Mouse (Mus musculus): Measurements from ENCODE around the gene Gm10718. TPM values are rescaled to one million over a fixed set of nuclear protein-coding genes. Genes with fewer than 3 reads are reported as not detected.
A peak's percentile ranks its signal among the peaks of the same experiment; 100 is the strongest.
"Not testable (repeated sequence)": the region's sequence is repeated elsewhere in the genome, so short reads cannot be mapped to it uniquely, and the experiment has no call there.

Gm10718 gene
- 1.3 and 1.4 TPM in 2 replicates for polyA plus RNA-seq (2014; fragmentation: Nextera tagmentation; extraction: Ambion mirVana)

DNA sequence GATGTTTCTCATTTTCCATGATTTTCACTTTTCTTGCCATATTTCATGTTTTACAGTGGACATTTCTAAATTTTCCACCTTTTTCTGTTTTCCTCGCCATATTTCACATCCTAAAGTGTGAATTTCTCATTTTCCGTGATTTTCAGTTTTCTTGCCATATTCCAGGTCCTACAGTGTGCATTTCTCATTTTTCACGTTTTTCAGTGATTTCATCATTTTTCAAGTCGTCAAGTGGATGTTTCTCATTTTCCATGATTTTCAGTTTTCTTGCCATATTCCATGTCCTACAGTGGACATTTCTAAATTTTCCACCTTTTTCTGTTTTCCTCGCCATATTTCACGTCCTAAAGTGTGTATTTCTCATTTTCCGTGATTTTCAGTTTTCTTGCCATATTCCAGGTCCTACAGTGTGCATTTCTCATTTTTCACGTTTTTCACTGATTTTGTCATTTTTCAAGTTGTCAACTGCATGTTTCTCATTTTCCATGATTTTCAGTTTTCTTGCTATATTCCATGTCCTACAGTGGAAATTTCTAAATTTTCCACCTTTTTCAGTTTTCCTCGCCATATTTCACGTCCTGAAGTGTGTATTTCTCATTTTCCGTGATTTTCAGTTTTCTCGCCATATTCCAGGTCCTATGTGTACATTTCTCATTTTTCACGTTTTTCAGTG lies at the start of gene Gm10718:
Gm10718 (plus strand) TSS at position 236 of the 673 bp plus-strand sequence.
- DNase-seq (ENCODE audit: low spot score); H3K9me3 ChIP-seq (ENCODE audit: control insufficient read depth, low read length); H3K36me3 ChIP-seq (ENCODE audit: control insufficient read depth, insufficient read depth, low read length); H3K4me3 ChIP-seq (ENCODE audit: low read depth, low read length); H3K27ac ChIP-seq (ENCODE audit: low read depth, low read length); ATAC-seq (ENCODE audit: insufficient read depth, low FRiP score, low TSS enrichment); H3K4me1 ChIP-seq (ENCODE audit: control insufficient read depth, insufficient read depth, low read length); H3K27me3 ChIP-seq (ENCODE audit: control insufficient read depth, insufficient read depth, low read length); H3K4me2 ChIP-seq (ENCODE audit: low read depth); H3K9ac ChIP-seq (ENCODE audit: low read length): not testable (repeated sequence)
- WGBS: 76% methylated on average over 9 of the region's 13 CpGs

DNA sequence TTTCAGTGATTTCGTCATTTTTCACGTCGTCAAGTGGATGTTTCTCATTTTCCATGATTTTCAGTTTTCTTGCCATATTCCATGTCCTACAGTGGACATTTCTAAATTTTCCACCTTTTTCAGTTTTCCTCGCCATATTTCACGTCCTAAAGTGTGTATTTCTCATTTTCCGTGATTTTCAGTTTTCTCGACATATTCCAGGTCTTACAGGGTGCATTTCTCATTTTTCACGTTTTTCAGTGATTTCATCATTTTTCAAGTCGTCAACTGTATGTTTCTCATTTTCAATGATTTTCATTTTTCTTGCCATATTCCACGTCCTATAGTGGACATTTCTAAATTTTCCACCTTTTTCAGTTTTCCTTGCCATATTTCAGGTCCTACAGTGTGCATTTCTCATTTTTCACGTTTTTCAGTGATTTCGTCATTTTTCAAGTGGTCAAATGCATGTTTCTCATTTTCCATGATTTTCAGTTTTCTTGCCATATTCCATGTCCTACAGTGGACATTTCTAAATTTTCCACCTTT lies 22.8 kb upstream of the Gm10718 start, which contains the start of gene Gm10722:
Gm10722 (plus strand) TSS at position 478 of the 528 bp plus-strand sequence.
- 69% methylated on average over 12 of the region's 12 CpGs for WGBS

DNA sequence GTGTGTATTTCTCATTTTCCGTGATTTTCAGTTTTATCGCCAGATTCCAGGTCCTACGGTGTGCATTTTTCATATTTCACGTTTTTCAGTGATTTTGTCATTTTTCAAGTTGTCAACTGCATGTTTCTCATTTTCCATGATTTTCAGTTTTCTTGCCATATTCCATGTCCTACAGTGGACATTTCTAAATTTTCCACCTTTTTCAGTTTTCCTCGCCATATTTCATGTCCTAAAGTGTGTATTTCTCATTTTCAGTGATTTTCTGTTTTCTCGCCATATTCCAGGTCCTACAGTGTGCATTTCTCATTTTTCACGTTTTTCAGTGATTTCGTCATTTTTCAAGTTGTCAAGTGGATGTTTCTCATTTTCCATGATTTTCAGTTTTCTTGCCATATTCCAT lies 22.3 kb upstream of the Gm10718 start:
- H3K36me3 ChIP-seq (ENCODE audit: control insufficient read depth, insufficient read depth, low read length); H3K4me2 ChIP-seq (ENCODE audit: low read depth); H3K4me3 ChIP-seq (ENCODE audit: low read depth, low read length); H3K9ac ChIP-seq (ENCODE audit: low read length); H3K27ac ChIP-seq (ENCODE audit: low read depth, low read length); H3K9me3 ChIP-seq (ENCODE audit: control insufficient read depth, low read length); H3K4me1 ChIP-seq (ENCODE audit: control insufficient read depth, insufficient read depth, low read length); DNase-seq (ENCODE audit: low spot score); H3K27me3 ChIP-seq (ENCODE audit: control insufficient read depth, insufficient read depth, low read length); ATAC-seq (ENCODE audit: insufficient read depth, low FRiP score, low TSS enrichment): not testable (repeated sequence)
- 66% methylated on average over 8 of the region's 8 CpGs for WGBS

More for the DNA sequence above, 22.8 kb upstream of the Gm10718 start, which contains the start of gene Gm10722:
- DNase-seq (ENCODE audit: low spot score); H3K9me3 ChIP-seq (ENCODE audit: control insufficient read depth, low read length); ATAC-seq (ENCODE audit: insufficient read depth, low FRiP score, low TSS enrichment); H3K9ac ChIP-seq (ENCODE audit: low read length); H3K27ac ChIP-seq (ENCODE audit: low read depth, low read length); H3K27me3 ChIP-seq (ENCODE audit: control insufficient read depth, insufficient read depth, low read length); H3K36me3 ChIP-seq (ENCODE audit: control insufficient read depth, insufficient read depth, low read length); H3K4me2 ChIP-seq (ENCODE audit: low read depth); H3K4me1 ChIP-seq (ENCODE audit: control insufficient read depth, insufficient read depth, low read length); H3K4me3 ChIP-seq (ENCODE audit: low read depth, low read length): not testable (repeated sequence)

DNA sequence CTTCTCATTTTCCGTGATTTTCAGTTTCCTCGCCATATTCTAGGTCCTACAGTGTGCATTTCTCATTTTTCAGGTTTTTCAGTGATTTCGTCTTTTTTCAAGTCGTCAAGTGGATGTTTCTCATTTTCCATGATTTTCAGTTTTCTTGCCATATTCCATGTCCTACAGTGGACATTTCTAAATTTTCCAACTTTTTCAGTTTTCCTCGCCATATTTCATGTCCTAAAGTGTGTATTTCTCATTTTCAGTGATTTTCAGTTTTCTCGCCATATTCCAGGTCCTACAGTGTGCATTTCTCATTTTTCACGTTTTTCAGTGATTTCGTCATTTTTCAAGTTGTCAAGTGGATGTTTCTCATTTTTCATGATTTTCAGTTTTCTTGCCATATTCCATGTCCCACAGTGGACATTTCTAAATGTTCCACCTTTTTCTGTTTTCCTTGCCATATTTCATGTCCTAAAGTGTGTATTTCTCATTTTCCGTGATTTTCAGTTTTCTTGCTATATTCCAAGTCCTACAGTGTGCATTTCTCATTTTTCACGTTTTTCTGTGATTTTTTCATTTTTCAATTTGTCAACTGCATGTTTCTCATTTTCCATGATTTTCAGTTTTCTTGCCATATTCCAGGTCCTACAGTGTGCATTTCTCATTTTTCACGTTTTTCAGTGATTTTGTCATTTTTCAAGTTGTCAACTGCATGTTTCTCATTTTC lies 21.2 kb upstream of the Gm10718 start:
- WGBS: 55% methylated on average over 8 of the region's 11 CpGs
- H3K9ac ChIP-seq (ENCODE audit: low read length): not testable (repeated sequence)

DNA sequence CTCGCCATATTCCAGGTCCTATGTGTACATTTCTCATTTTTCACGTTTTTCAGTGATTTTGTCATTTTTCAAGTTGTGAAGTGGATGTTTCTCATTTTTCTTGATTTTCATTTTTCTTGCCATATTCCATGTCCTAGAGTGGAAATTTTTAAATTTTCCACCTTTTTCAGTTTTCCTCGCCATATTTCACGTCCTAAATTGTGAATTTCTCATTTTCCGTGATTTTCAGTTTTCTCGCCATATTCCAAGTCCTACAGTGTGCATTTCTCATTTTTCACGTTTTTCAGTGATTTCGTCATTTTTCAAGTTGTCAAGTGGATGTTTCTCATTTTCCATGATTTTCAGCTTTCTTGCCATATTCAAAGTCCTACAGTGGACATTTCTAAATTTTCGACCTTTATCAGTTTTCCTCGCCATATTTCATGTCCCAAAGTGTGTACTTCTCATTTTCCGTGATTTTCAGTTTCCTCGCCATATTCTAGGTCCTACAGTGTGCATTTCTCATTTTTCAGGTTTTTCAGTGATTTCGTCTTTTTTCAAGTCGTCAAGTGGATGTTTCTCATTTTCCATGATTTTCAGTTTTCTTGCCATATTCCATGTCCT lies 20.5 kb upstream of the Gm10718 start, which contains the start of gene Gm11168:
Gm11168 (plus strand) TSS at position 553 of the 603 bp plus-strand sequence.
- ATAC-seq (ENCODE audit: insufficient read depth, low FRiP score, low TSS enrichment); H3K4me3 ChIP-seq (ENCODE audit: low read depth, low read length); H3K4me1 ChIP-seq (ENCODE audit: control insufficient read depth, insufficient read depth, low read length); H3K36me3 ChIP-seq (ENCODE audit: control insufficient read depth, insufficient read depth, low read length); H3K4me2 ChIP-seq (ENCODE audit: low read depth); H3K9me3 ChIP-seq (ENCODE audit: control insufficient read depth, low read length); DNase-seq (ENCODE audit: low spot score); H3K27ac ChIP-seq (ENCODE audit: low read depth, low read length); H3K27me3 ChIP-seq (ENCODE audit: control insufficient read depth, insufficient read depth, low read length); H3K9ac ChIP-seq (ENCODE audit: low read length): not testable (repeated sequence)
- WGBS: 76% methylated on average over 6 of the region's 14 CpGs

More for the DNA sequence above, 21.2 kb upstream of the Gm10718 start:
- H3K27ac ChIP-seq (ENCODE audit: low read depth, low read length); H3K4me2 ChIP-seq (ENCODE audit: low read depth); H3K4me3 ChIP-seq (ENCODE audit: low read depth, low read length); DNase-seq (ENCODE audit: low spot score); H3K27me3 ChIP-seq (ENCODE audit: control insufficient read depth, insufficient read depth, low read length); H3K36me3 ChIP-seq (ENCODE audit: control insufficient read depth, insufficient read depth, low read length); H3K9me3 ChIP-seq (ENCODE audit: control insufficient read depth, low read length); H3K4me1 ChIP-seq (ENCODE audit: control insufficient read depth, insufficient read depth, low read length): not testable (repeated sequence)
- ATAC-seq (ENCODE audit: insufficient read depth, low FRiP score, low TSS enrichment): peak; percentile 86

DNA sequence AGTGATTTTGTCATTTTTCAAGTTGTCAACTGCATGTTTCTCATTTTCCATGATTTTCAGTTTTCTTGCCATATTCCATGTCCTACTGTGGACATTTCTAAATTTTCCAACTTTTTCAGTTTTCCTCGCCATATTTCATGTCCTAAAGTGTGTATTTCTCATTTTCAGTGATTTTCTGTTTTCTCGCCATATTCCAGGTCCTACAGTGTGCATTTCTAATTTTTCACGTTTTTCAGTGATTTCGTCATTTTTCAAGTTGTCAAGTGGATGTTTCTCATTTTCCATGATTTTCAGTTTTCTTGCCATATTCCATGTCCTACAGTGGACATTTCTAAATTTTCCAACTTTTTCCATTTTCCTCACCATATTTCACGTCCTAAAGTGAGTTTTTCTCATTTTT lies 17.2 kb upstream of the Gm10718 start:
- not testable (repeated sequence) for H3K4me2 ChIP-seq (ENCODE audit: low read depth); H3K9ac ChIP-seq (ENCODE audit: low read length); H3K27ac ChIP-seq (ENCODE audit: low read depth, low read length); H3K27me3 ChIP-seq (ENCODE audit: control insufficient read depth, insufficient read depth, low read length); DNase-seq (ENCODE audit: low spot score); H3K4me3 ChIP-seq (ENCODE audit: low read depth, low read length); H3K4me1 ChIP-seq (ENCODE audit: control insufficient read depth, insufficient read depth, low read length); ATAC-seq (ENCODE audit: insufficient read depth, low FRiP score, low TSS enrichment); H3K9me3 ChIP-seq (ENCODE audit: control insufficient read depth, low read length); H3K36me3 ChIP-seq (ENCODE audit: control insufficient read depth, insufficient read depth, low read length)
- 83% methylated on average over 1 of the region's 5 CpGs for WGBS

DNA sequence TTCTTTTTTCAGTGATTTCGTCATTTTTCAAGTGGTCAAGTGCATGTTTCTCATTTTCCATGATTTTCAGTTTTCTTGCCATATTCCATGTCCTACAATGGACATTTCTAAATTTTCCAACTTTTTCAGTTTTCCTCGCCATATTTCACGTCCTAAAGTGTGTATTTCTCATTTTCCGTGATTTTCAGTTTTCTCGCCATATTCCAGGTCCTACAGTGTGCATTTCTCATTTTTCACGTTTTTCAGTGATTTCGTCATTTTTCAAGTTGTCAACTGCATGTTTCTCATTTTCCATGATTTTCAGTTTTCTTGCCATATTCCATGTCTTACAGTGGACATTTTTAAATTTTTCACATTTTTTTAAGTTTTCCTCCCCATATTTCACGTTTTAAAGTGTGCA lies 16.7 kb upstream of the Gm10718 start:
- DNase-seq (ENCODE audit: low spot score); H3K4me2 ChIP-seq (ENCODE audit: low read depth); H3K36me3 ChIP-seq (ENCODE audit: control insufficient read depth, insufficient read depth, low read length); H3K4me3 ChIP-seq (ENCODE audit: low read depth, low read length); H3K27ac ChIP-seq (ENCODE audit: low read depth, low read length); H3K27me3 ChIP-seq (ENCODE audit: control insufficient read depth, insufficient read depth, low read length); H3K9me3 ChIP-seq (ENCODE audit: control insufficient read depth, low read length); H3K9ac ChIP-seq (ENCODE audit: low read length); H3K4me1 ChIP-seq (ENCODE audit: control insufficient read depth, insufficient read depth, low read length): not testable (repeated sequence)
- peak; percentile 62 for ATAC-seq (ENCODE audit: insufficient read depth, low FRiP score, low TSS enrichment)
- 65% methylated on average over 7 of the region's 8 CpGs for WGBS

DNA sequence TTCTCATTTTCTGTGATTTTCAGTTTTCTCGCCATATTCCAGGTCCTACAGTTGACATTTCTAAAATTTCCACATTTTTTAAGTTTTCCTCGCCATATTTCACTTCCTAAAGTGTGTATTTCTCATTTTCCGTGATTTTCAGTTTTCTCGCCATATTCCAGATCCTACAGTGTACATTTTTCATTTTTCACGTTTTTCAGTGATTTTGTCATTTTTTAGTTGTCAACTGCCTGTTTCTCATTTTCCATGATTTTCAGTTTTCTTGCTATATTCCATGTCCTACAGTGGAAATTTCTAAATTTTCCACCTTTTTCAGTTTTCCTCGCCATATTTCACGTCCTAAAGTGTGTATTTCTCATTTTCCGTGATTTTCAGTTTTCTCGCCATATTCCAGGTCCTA lies 16.1 kb upstream of the Gm10718 start:
- not testable (repeated sequence) for H3K4me1 ChIP-seq (ENCODE audit: control insufficient read depth, insufficient read depth, low read length); H3K27me3 ChIP-seq (ENCODE audit: control insufficient read depth, insufficient read depth, low read length); H3K4me3 ChIP-seq (ENCODE audit: low read depth, low read length); H3K4me2 ChIP-seq (ENCODE audit: low read depth); H3K36me3 ChIP-seq (ENCODE audit: control insufficient read depth, insufficient read depth, low read length); H3K27ac ChIP-seq (ENCODE audit: low read depth, low read length); H3K9ac ChIP-seq (ENCODE audit: low read length); H3K9me3 ChIP-seq (ENCODE audit: control insufficient read depth, low read length)
- 79% methylated on average over 6 of the region's 9 CpGs for WGBS
- DNase-seq (ENCODE audit: low spot score) (peak; percentile 8), ATAC-seq (ENCODE audit: insufficient read depth, low FRiP score, low TSS enrichment) (peak; percentile 14; the same call in 1 of the 2 replicates)

Data from neural tube, embryonic 11.5 days (tissue).